Mouse (Mus musculus): ENCODE measurements around the gene Traf2. TPM values are rescaled to one million over a fixed set of nuclear protein-coding genes. Genes with fewer than 3 reads are reported as not detected.

Gene Traf2
- polyA plus RNA-seq, 1 experiment from 2014 or later = 38.2 TPM

GRCm38 (mm10) chr2:25580621-25581101 lies 33.9 kb upstream of the Traf2 start:
- Histone ChIP-seq H3K27me3 (ENCODE audit: insufficient read depth, poor library complexity, severe bottlenecking) (peaks cover 59% of the 10 kb centered on the region), H3K4me3 (peak overlapping the region; percentile 46; the same call in 1 of the 2 replicates), H3K27ac (no peak overlapping the region), H3K4me1 (replicated peaks) (peaks cover 74% of the 10 kb centered on the region), H3K36me3 (peaks cover 33% of the 10 kb centered on the region), H3K9me3 (no peaks in the 10 kb centered on the region)
- DNase-seq (ENCODE audit: low spot score) = no peak
- WGBS = 53% methylated on average over 6 of the region's 6 CpGs

DNA sequence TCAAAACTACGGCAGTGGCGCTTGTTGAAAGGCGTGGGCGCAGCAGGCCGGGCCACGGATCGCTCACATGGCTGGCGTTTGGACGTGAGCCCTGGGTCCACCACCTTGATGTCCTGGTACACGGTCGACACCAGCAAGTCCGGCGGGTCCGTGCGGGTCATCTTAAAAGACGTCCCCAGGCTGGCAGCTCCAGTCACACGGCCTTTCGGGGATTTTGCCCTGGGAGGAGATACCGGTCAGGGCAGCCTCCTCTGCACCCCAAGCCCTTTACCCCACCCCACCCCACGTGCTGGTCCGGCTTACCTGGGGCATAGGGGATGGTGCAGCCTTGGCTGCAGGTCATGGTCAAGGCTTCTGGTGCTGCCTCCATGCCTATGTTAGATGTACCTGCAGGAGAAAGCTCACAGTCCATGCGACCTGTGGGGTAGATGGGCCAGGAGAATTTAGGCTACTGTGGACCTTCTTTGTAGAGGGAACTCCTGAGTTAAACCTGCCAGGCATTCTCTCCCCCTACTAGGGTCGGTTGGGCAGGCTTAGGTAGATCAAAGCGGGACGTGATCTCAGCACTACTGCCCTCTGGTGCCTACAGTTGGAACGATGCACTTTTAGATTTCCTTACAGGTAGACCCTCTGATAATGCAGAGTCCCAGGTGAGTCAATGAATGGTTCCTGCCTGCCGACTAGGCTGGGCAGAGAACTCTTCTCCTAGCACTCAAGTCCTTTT lies 33.2 kb upstream of the Traf2 start:
- Histone ChIP-seq H3K27me3 (ENCODE audit: insufficient read depth, poor library complexity, severe bottlenecking) (peaks cover 62% of the 10 kb centered on the region), H3K4me3 (peak overlapping the region; percentile 43), H3K9me3 (no peaks in the 10 kb centered on the region), H3K27ac (no peak overlapping the region), H3K36me3 (peaks cover 25% of the 10 kb centered on the region), H3K4me1 (replicated peaks) (peaks cover 80% of the 10 kb centered on the region)
- no peak for DNase-seq (ENCODE audit: low spot score)
- WGBS = 7% methylated on average over 27 of the region's 27 CpGs

GRCm38 (mm10) chr2:25578796-25579736 lies 32.3 kb upstream of the Traf2 start:
- WGBS = 4% methylated on average over 77 of the region's 77 CpGs
- H3K4me3 ChIP-seq = peak overlapping the region; percentile 43
- H3K27me3 ChIP-seq (ENCODE audit: insufficient read depth, poor library complexity, severe bottlenecking) = peaks cover 62% of the 10 kb centered on the region
- H3K36me3 ChIP-seq = peaks cover 17% of the 10 kb centered on the region
- peak; percentile 41 for DNase-seq (ENCODE audit: low spot score)
- no peak overlapping the region for H3K27ac ChIP-seq
- H3K9me3 ChIP-seq = no peaks in the 10 kb centered on the region
- H3K4me1 ChIP-seq (replicated peaks) = peaks cover 84% of the 10 kb centered on the region

- H3K27me3 ChIP-seq (ENCODE audit: insufficient read depth, poor library complexity, severe bottlenecking) = peaks cover 62% of the 10 kb centered on the region
- peak; percentile 70 for DNase-seq (ENCODE audit: low spot score)
- peaks cover 10% of the 10 kb centered on the region for H3K36me3 ChIP-seq
- no peaks in the 10 kb centered on the region for H3K9me3 ChIP-seq
- no peak overlapping the region; the same call in 1 of the 2 replicates for H3K27ac ChIP-seq
- peak overlapping the region; percentile 43 for H3K4me3 ChIP-seq
- H3K4me1 ChIP-seq (replicated peaks) = peaks cover 88% of the 10 kb centered on the region
- 4% methylated on average over 75 of the region's 75 CpGs for WGBS
Observed at GRCm38 (mm10) chr2:25577951-25578795, 31.4 kb upstream of the Traf2 start.

DNA sequence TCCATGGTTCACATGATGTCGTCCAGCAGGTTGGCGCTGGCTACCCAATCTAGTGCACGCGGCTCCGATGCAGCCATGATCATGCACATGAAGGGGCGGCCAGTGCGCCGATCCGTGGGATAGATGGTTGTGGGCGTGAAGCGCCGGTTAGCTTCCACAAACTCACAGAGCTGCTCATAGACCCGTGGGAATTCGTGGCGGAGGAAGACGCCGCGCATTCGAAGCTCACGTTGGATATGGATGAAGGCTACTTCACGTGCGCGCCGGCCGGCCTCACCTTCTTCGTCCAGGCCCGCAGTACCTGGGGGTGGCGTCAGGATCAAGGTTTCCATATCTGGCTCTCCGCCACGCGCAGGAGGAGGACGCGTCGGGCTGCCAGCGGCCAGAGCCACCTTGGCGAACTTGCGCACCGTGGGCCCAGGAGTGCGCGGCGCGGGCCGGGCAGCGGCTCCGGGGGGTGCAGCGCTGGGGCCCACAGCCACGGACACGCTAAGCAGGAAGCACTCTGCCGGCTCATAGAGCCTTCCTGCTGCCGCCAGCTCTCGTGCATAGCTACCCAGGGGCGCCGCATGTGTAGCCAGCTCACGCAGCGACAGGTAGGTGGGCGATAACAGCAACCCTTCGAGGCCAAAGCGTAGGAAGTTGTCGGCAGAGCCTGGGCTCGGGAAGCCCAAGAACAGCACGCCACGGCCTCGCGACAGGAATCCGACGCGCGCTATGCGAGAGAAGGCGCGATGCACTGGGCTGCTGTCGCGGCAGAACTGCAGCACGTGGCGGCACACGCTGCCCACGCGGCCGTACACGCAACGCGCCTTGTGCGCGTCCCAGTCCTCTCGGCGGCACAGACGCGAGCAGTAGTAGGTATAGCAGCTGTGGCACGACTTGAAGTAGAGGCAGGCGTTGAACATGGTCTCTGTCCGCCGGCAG lies 30.5 kb upstream of the Traf2 start:
- H3K27ac ChIP-seq = no peak overlapping the region; the same call in 1 of the 2 replicates
- H3K4me3 ChIP-seq = peak overlapping the region; percentile 43
- H3K36me3 ChIP-seq = peaks cover 10% of the 10 kb centered on the region
- H3K27me3 ChIP-seq (ENCODE audit: insufficient read depth, poor library complexity, severe bottlenecking) = peaks cover 62% of the 10 kb centered on the region
- peaks cover 85% of the 10 kb centered on the region for H3K4me1 ChIP-seq (replicated peaks)
- 14% methylated on average over 92 of the region's 92 CpGs for WGBS
- peak; percentile 23 for DNase-seq (ENCODE audit: low spot score)
- H3K9me3 ChIP-seq = no peaks in the 10 kb centered on the region

- H3K27me3 ChIP-seq (ENCODE audit: insufficient read depth, poor library complexity, severe bottlenecking) = peaks cover 59% of the 10 kb centered on the region
- peak overlapping the region; percentile 73; the same call in 1 of the 2 replicates for H3K4me3 ChIP-seq
- H3K9me3 ChIP-seq = no peaks in the 10 kb centered on the region
- WGBS = 73% methylated on average over 16 of the region's 16 CpGs
- peaks cover 19% of the 10 kb centered on the region for H3K36me3 ChIP-seq
- H3K27ac ChIP-seq = no peak overlapping the region
- no peak for DNase-seq (ENCODE audit: low spot score)
- peaks cover 76% of the 10 kb centered on the region for H3K4me1 ChIP-seq (replicated peaks)
Observed at GRCm38 (mm10) chr2:25576028-25576850, 29.5 kb upstream of the Traf2 start.

GRCm38 (mm10) chr2:25575432-25576027 lies 28.8 kb upstream of the Traf2 start:
- Histone ChIP-seq H3K36me3 (peaks cover 26% of the 10 kb centered on the region), H3K9me3 (no peaks in the 10 kb centered on the region), H3K4me1 (replicated peaks) (peaks cover 69% of the 10 kb centered on the region), H3K4me3 (peak overlapping the region; percentile 73), H3K27ac (peak overlapping the region; percentile 93), H3K27me3 (ENCODE audit: insufficient read depth, poor library complexity, severe bottlenecking) (peaks cover 52% of the 10 kb centered on the region)
- 17% methylated on average over 21 of the region's 21 CpGs for WGBS
- DNase-seq (ENCODE audit: low spot score) = no peak

- Histone ChIP-seq H3K9me3 (no peaks in the 10 kb centered on the region), H3K27ac (peak within 1 kb of the TSS; percentile 93), H3K27me3 (ENCODE audit: insufficient read depth, poor library complexity, severe bottlenecking) (peaks cover 45% of the 10 kb centered on the region), H3K4me3 (peak within 1 kb of the TSS; percentile 73), H3K36me3 (peaks cover 33% of the 10 kb centered on the region), H3K4me1 (replicated peaks) (peaks cover 67% of the 10 kb centered on the region)
- WGBS = under 1% methylated on average over 44 of the region's 45 CpGs
- DNase-seq (ENCODE audit: low spot score) = peak; percentile 98
Observed at GRCm38 (mm10) chr2:25574579-25575431, 28.1 kb upstream of the Traf2 start, which contains the start of the genes Mamdc4 and Phpt1. Gene Mamdc4 (minus strand): TSS chr2:25574845. Gene Phpt1 (minus strand): TSS chr2:25575224.

GRCm38 (mm10) chr2:25574136-25574535 lies 27.4 kb upstream of the Traf2 start:
- Histone ChIP-seq H3K36me3 (peaks cover 40% of the 10 kb centered on the region), H3K27ac (peak overlapping the region; percentile 93), H3K27me3 (ENCODE audit: insufficient read depth, poor library complexity, severe bottlenecking) (peaks cover 38% of the 10 kb centered on the region), H3K4me3 (peak overlapping the region; percentile 73), H3K4me1 (replicated peaks) (peaks cover 60% of the 10 kb centered on the region), H3K9me3 (no peaks in the 10 kb centered on the region)
- 20% methylated on average over 11 of the region's 11 CpGs for WGBS
- no peak for DNase-seq (ENCODE audit: low spot score)

- peaks cover 50% of the 10 kb centered on the region for H3K36me3 ChIP-seq
Observed at GRCm38 (mm10) chr2:25573068-25573467, 26.3 kb upstream of the Traf2 start.

More at GRCm38 (mm10) chr2:25573068-25573467, 26.3 kb upstream of the Traf2 start:
- no peaks in the 10 kb centered on the region for H3K9me3 ChIP-seq
- H3K27me3 ChIP-seq (ENCODE audit: insufficient read depth, poor library complexity, severe bottlenecking) = peaks cover 27% of the 10 kb centered on the region
- 95% methylated on average over 2 of the region's 2 CpGs for WGBS
- no peak overlapping the region for H3K27ac ChIP-seq
- H3K4me3 ChIP-seq = peak overlapping the region; percentile 73; the same call in 1 of the 2 replicates
- peaks cover 54% of the 10 kb centered on the region for H3K4me1 ChIP-seq (replicated peaks)
- no peak for DNase-seq (ENCODE audit: low spot score)

Measured in hindbrain, embryonic 10.5 days (tissue).